Mouse (Mus musculus) lung, postnatal 0 days (tissue): ENCODE results near the gene Vps18. TPM values are rescaled to one million over a fixed set of nuclear protein-coding genes. Genes with fewer than 3 reads are reported as not detected.

Experiments used
- ATAC-seq: fragments of 200-750 bp; cut with Nextera tagmentation; 2 replicates; pipeline ENCODE4 v1.8.0; 2017; ENCODE audit warnings: moderate library complexity
- DNase-seq: peaks from one replicate; pipeline ENCODE4 v3.0.0-alpha.2; 2016; ENCODE audit warnings: low spot score
- H3K27ac ChIP-seq: fragments of 300-500 bp; sonication (generic); 2 replicates; pipeline ENCODE4 v1.5.1; 2014; ENCODE audit warnings: antibody characterized with exemption, mild to moderate bottlenecking, low read length, mixed read lengths
- H3K27me3 ChIP-seq: fragments of 300-500 bp; sonication (generic); replicated peaks from 2 replicates; pipeline ENCODE4 v1.6.1; 2014; ENCODE audit warnings: low read length, mixed read lengths; ENCODE audit not compliant: insufficient read depth
- H3K36me3 ChIP-seq: fragments of 300-500 bp; sonication (generic); 2 replicates; pipeline ENCODE4 v1.6.1; 2014; ENCODE audit warnings: low read length, mixed read lengths; ENCODE audit not compliant: insufficient read depth
- H3K4me1 ChIP-seq: fragments of 300-500 bp; sonication (generic); 2 replicates; pipeline ENCODE4 v1.6.1; 2014; ENCODE audit warnings: antibody characterized with exemption, low read depth, low read length, mixed read lengths; ENCODE audit not compliant: insufficient read depth
- H3K4me2 ChIP-seq: fragments of 300-500 bp; sonication (generic); replicated peaks from 2 replicates; pipeline ENCODE4 v1.6.1; 2014; ENCODE audit warnings: low read depth, mild to moderate bottlenecking, low read length, moderate library complexity, mixed read lengths
- H3K4me3 ChIP-seq: fragments of 300-500 bp; sonication (generic); 2 replicates; pipeline ENCODE4 v1.5.1; 2014; ENCODE audit warnings: low read depth, low read length
- H3K9ac ChIP-seq: fragments of 300-500 bp; sonication (generic); replicated peaks from 2 replicates; pipeline ENCODE4 v1.6.1; 2014; ENCODE audit warnings: low read depth, mild to moderate bottlenecking
- H3K9me3 ChIP-seq: fragments of 300-500 bp; sonication (generic); 2 replicates; pipeline ENCODE4 v1.6.1; 2016; ENCODE audit warnings: low read length, mixed read lengths
- CTCF ChIP-seq: IDR thresholded peaks from 2 replicates; pipeline ENCODE4 v1.5.1; 2016; ENCODE audit warnings: antibody characterized with exemption, mild to moderate bottlenecking
- EP300 ChIP-seq: IDR thresholded peaks from 2 replicates; pipeline ENCODE4 v1.6.1; 2016; ENCODE audit warnings: antibody characterized with exemption, mild to moderate bottlenecking, control low read depth
- WGBS: fragments of 180-500 bp; shearing (Covaris S2); extraction: QIAGEN DNeasy Blood & Tissue Kit; methylation state at CpG from one replicate; pipeline ENCODE4 v1.1.7; 2014; 5-methylcytosine and 5-hydroxymethylcytosine counted together
- polyA plus RNA-seq: library from polyadenylated mRNA; unstranded; fragments of >200 nt; fragmentation: Nextera tagmentation; extraction: Ambion mirVana; gene quantifications from 2 replicates; pipeline ENCODE4 v1.2.1, GENCODE M21; 2015

Gene Vps18
- polyA plus RNA-seq, 1 experiment from 2014 or later, result 11.1 TPM

GRCm38 (mm10) chr2:119330795-119331194 lies 42.3 kb downstream of the Vps18 start:
- H3K36me3 ChIP-seq, result no peaks in the 10 kb centered on the region
- DNase-seq (no peak), ATAC-seq (no peak)
- WGBS, result 87% methylated on average over 8 of the region's 8 CpGs
- no peaks in the 10 kb centered on the region for H3K9me3 ChIP-seq
- no peak overlapping the region for H3K27ac ChIP-seq
- no peak overlapping the region for H3K4me2 ChIP-seq
- H3K9ac ChIP-seq, result no peak overlapping the region
- H3K27me3 ChIP-seq, result no peaks in the 10 kb centered on the region
- no peak overlapping the region for H3K4me3 ChIP-seq
- no peak for TF ChIP-seq EP300
- TF ChIP-seq CTCF, result no peak
- H3K4me1 ChIP-seq, result peaks cover 10% of the 10 kb centered on the region; the same call in 1 of the 2 replicates

- no peak overlapping the region; the same call in 1 of the 2 replicates for H3K4me3 ChIP-seq
- no peaks in the 10 kb centered on the region for H3K9me3 ChIP-seq
- H3K4me1 ChIP-seq, result peaks cover 4% of the 10 kb centered on the region
- WGBS, result 71% methylated on average over 24 of the region's 24 CpGs
- TF ChIP-seq CTCF, result no peak
- TF ChIP-seq EP300, result no peak
- no peak for DNase-seq
- no peak overlapping the region for H3K9ac ChIP-seq
- H3K36me3 ChIP-seq, result no peaks in the 10 kb centered on the region
- H3K27me3 ChIP-seq, result no peaks in the 10 kb centered on the region
- H3K4me2 ChIP-seq, result peak overlapping the region; percentile 12; the same call in 1 of the 2 replicates
- no peak for ATAC-seq
- no peak overlapping the region for H3K27ac ChIP-seq
Measured at GRCm38 (mm10) chr2:119332177-119332661, 43.7 kb downstream of the Vps18 start.

- peak; percentile 46 for DNase-seq
- Histone ChIP-seq H3K27ac (no peak overlapping the region), H3K4me3 (no peak overlapping the region), H3K9ac (no peak overlapping the region), H3K27me3 (no peaks in the 10 kb centered on the region), H3K9me3 (no peaks in the 10 kb centered on the region), H3K4me2 (peak overlapping the region; percentile 17), H3K36me3 (no peaks in the 10 kb centered on the region), H3K4me1 (peaks cover 3% of the 10 kb centered on the region; the same call in 1 of the 2 replicates)
- WGBS, result 0% methylated on average over 1 of the region's 1 CpGs
- TF ChIP-seq EP300 (no peak), CTCF (no peak)
- ATAC-seq, result peak; percentile 16
Measured at GRCm38 (mm10) chr2:119334135-119334534, 45.6 kb downstream of the Vps18 start.

GRCm38 (mm10) chr2:119334964-119335525 lies 46.5 kb downstream of the Vps18 start:
- H3K4me3 ChIP-seq, result no peak overlapping the region
- DNase-seq (no peak), ATAC-seq (no peak)
- peaks cover under 1% of the 10 kb centered on the region; the same call in 1 of the 2 replicates for H3K4me1 ChIP-seq
- no peak overlapping the region for H3K9ac ChIP-seq
- no peak overlapping the region for H3K27ac ChIP-seq
- WGBS, result 77% methylated on average over 7 of the region's 7 CpGs
- H3K36me3 ChIP-seq, result no peaks in the 10 kb centered on the region
- TF ChIP-seq EP300, result no peak
- no peak for TF ChIP-seq CTCF
- no peaks in the 10 kb centered on the region for H3K9me3 ChIP-seq
- 0 out of 2 replicates have a peak overlapping the region, but pooled peaks have one; percentile 17 for H3K4me2 ChIP-seq
- no peaks in the 10 kb centered on the region for H3K27me3 ChIP-seq

- TF ChIP-seq CTCF, result no peak
- no peak for TF ChIP-seq EP300
- H3K9me3 ChIP-seq, result no peaks in the 10 kb centered on the region
- 78% methylated on average over 1 of the region's 1 CpGs for WGBS
- no peaks in the 10 kb centered on the region for H3K36me3 ChIP-seq
- H3K4me3 ChIP-seq, result no peak overlapping the region
- no peaks in the 10 kb centered on the region for H3K27me3 ChIP-seq
- no peaks in the 10 kb centered on the region; the same call in 1 of the 2 replicates for H3K4me1 ChIP-seq
- ATAC-seq (no peak), DNase-seq (no peak)
- H3K27ac ChIP-seq, result no peak overlapping the region
- H3K4me2 ChIP-seq, result 0 out of 2 replicates have a peak overlapping the region, but pooled peaks have one; percentile 3
- H3K9ac ChIP-seq, result no peak overlapping the region
Measured at GRCm38 (mm10) chr2:119335535-119335934, 47.0 kb downstream of the Vps18 start.

GRCm38 (mm10) chr2:119336002-119336401 lies 47.5 kb downstream of the Vps18 start:
- WGBS, result 57% methylated on average over 2 of the region's 2 CpGs
- H3K9ac ChIP-seq, result no peak overlapping the region
- no peak overlapping the region for H3K4me3 ChIP-seq
- H3K9me3 ChIP-seq, result no peaks in the 10 kb centered on the region
- no peaks in the 10 kb centered on the region for H3K27me3 ChIP-seq
- no peak for DNase-seq
- H3K36me3 ChIP-seq, result no peaks in the 10 kb centered on the region
- TF ChIP-seq EP300 (no peak), CTCF (no peak)
- H3K4me2 ChIP-seq, result 0 out of 2 replicates have a peak overlapping the region, but pooled peaks have one; percentile 3
- H3K27ac ChIP-seq, result peak overlapping the region; percentile 21; the same call in 1 of the 2 replicates
- H3K4me1 ChIP-seq, result no peaks in the 10 kb centered on the region; the same call in 1 of the 2 replicates
- no peak for ATAC-seq
